Mouse (Mus musculus) lung, adult 2 months (tissue): ENCODE data around the gene Tesmin.

Experiments
- CTCF ChIP-seq: fragments of 200-500 bp; IDR thresholded peaks from 2 replicates; pipeline ENCODE4 v1.5.1; 2011; ENCODE audit warnings: mild to moderate bottlenecking, low read length, control low read depth; ENCODE audit not compliant: insufficient read depth
- POLR2A ChIP-seq: fragments of 200-500 bp; IDR thresholded peaks from 2 replicates; pipeline ENCODE4 v1.6.1; 2011; ENCODE audit warnings: low read depth, mild to moderate bottlenecking, control low read depth, low read length, borderline replicate concordance; ENCODE audit errors: extremely low read depth

DNA sequence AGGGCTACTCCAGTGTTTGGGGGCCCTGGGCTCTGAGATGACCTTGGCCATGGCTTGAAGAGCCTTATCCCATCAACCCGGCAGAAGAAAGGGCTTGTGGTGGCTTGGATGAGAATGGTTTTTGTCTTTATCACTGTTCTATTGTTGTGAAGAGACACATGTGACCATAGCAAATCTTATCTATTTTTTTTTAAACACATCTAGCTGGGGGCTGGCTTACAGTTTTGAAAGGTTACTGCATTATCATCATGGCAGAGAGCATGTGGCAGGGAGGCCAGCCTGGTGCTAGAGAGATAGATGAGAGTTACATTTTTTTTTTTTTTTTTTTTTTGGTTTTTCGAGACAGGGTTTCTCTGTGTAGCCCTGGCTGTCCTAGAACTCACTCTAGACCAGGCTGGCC lies 43.3 kb downstream of the Tesmin start:
- TF ChIP-seq POLR2A (no peak), CTCF (no peak)
